Mouse (Mus musculus) midbrain, embryonic 10.5 days (tissue): ENCODE data around the gene Ldhb. TPM values are rescaled to one million over a fixed set of nuclear protein-coding genes. Genes with fewer than 3 reads are reported as not detected.
"Not testable (repeated sequence)": the region's sequence is repeated elsewhere in the genome, so short reads cannot be mapped to it uniquely, and the experiment has no call there.

ENCODE experiments used
- DNase-seq: peaks from one replicate; pipeline ENCODE4 v3.0.0-alpha.2; 2017; ENCODE audit warnings: low spot score
- H3K27ac ChIP-seq: fragments of 300-500 bp; sonication (generic); replicated peaks from 2 replicates; pipeline ENCODE4 v1.5.1; 2016; ENCODE audit warnings: mild to moderate bottlenecking
- H3K27me3 ChIP-seq: fragments of 300-500 bp; sonication (generic); 2 replicates; pipeline ENCODE4 v1.6.1; 2016; ENCODE audit warnings: low read depth, mild to moderate bottlenecking; ENCODE audit not compliant: poor library complexity, severe bottlenecking
- H3K36me3 ChIP-seq: fragments of 300-500 bp; sonication (generic); 2 replicates; pipeline ENCODE4 v1.6.1; 2016; ENCODE audit warnings: mild to moderate bottlenecking, moderate library complexity
- H3K4me1 ChIP-seq: fragments of 300-500 bp; sonication (generic); 2 replicates; pipeline ENCODE4 v1.6.1; 2016
- H3K4me3 ChIP-seq: fragments of 300-500 bp; sonication (generic); 2 replicates; pipeline ENCODE4 v1.5.1; 2016; ENCODE audit warnings: mild to moderate bottlenecking, moderate library complexity
- H3K9me3 ChIP-seq: fragments of 300-500 bp; sonication (generic); replicated peaks from 2 replicates; pipeline ENCODE4 v1.6.1; 2016; ENCODE audit warnings: mild to moderate bottlenecking
- WGBS: fragments of 180-500 bp; shearing (Covaris S2); methylation state at CpG from one replicate; pipeline ENCODE4 v1.1.7; 2016; 5-methylcytosine and 5-hydroxymethylcytosine counted together
- polyA plus RNA-seq: library from polyadenylated mRNA; unstranded; fragments of >200 nt; fragmentation: Nextera tagmentation; extraction: Ambion mirVana; gene quantifications from 2 replicates; pipeline ENCODE4 v1.2.1, GENCODE M21; 2016

Ldhb gene
- polyA plus RNA-seq, 1 experiment from 2014 or later = 324 TPM

DNA sequence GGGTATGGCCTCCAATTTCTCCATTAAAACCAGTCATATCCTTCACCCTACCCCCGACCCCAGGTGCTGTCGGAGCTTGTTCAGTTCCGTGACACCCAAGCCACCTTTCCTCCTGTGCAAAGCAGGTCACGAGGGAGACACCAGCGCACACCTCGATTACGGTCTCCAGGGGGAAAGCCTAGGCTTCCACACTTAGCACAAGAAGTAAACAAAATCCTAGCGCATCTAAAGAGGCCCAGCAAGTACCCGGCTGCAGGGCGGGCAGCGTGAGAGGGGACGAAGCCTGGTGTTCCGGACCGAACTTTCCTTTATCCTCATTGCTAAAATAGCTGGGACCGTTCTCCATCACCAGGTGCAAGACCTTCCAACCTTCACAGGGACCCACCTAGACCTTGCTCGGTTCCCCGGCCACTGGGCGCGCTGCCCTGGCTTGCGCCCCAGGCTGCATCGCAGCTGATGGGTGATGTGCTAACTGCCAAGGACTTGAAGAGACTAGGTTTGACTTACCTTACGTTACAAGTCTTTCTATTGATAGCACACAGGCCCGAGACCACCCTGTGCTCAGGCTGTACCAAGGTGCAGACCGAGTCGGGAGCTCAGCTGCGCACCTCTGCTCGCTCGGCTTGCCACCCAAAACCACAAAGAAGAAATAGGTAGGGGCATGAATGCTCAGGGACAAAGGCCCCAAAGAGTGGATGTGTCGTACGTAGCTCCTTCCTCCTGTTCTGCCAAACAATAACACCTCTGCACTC lies 548 bp downstream of the Ldhb start:
- under 1% methylated on average over 30 of the region's 30 CpGs for WGBS
- DNase-seq = peak; percentile 61
- peak overlapping the region; percentile 88 for H3K27ac ChIP-seq

DNA sequence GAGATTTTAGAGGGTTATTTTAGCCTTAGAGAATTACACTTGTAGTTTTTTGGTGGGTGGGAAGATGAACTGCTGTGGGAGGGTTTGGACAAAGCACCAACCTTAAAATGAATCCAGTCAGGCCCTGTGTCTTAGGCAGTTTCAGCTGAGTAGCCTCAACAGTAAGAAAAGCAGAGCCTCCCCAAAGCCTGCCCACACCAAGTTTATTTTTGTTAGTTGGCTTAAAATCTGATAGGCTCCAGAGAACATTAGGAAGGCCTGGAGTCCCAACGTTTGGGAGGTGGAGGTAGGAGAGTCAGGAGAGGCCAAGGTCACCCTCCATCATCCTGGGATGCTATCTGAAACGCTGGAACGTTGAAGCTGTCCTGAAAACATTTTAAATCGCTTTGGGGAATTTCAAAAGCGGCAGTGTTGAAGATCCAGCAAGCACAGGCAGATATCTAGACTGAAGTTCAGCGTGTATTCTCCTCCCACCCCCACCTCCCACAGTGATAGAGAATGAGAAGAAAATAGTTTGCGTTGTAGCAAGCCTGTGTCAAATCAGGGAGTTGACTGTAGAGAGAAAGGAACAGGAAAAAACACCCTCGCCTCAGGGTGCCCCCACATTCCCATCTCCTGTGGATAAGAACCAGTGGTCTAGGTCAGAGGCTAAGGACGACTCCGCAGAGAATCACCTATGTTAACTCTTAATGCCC lies 1.3 kb downstream of the Ldhb start:
- no peak for DNase-seq
- H3K27ac ChIP-seq = peak overlapping the region; percentile 88
- peaks cover 60% of the 10 kb centered on the region for H3K4me1 ChIP-seq

More for the DNA sequence above, 548 bp downstream of the Ldhb start:
- Histone ChIP-seq H3K9me3 (no peaks in the 10 kb centered on the region), H3K4me1 (peaks cover 66% of the 10 kb centered on the region), H3K36me3 (peaks cover 29% of the 10 kb centered on the region), H3K27me3 (peaks cover 41% of the 10 kb centered on the region), H3K4me3 (peak overlapping the region; percentile 72)

DNA sequence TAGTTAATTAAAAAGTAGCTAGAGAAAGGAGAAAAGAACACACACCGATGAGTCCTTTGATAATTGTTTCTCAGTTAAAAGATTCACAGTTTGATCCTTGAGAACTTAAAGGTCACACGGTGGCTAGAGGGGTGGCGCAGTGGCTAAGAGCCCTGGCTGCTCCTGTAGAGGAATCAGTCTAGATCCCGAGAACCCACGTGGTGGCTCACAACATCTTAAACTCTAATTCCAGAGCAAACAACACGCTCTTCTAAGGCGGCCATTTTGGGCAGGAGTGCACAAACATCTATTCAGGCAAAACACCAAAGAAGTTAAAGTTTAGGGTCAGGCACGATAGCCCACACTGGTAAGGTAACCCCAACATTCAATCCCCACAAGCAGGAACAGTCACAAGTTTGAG lies 4.2 kb downstream of the Ldhb start:
- 79% methylated on average over 8 of the region's 8 CpGs for WGBS
- Histone ChIP-seq H3K4me3 (no peak overlapping the region), H3K36me3 (peaks cover 60% of the 10 kb centered on the region), H3K27ac (no peak overlapping the region), H3K27me3 (peaks cover 10% of the 10 kb centered on the region), H3K4me1 (peaks cover 35% of the 10 kb centered on the region), H3K9me3 (no peaks in the 10 kb centered on the region)
- no peak for DNase-seq

More for the DNA sequence above, 1.3 kb downstream of the Ldhb start:
- peaks cover 36% of the 10 kb centered on the region for H3K36me3 ChIP-seq
- no peaks in the 10 kb centered on the region for H3K9me3 ChIP-seq
- H3K27me3 ChIP-seq = peaks cover 38% of the 10 kb centered on the region
- WGBS = 8% methylated on average over 10 of the region's 10 CpGs
- H3K4me3 ChIP-seq = peak overlapping the region; percentile 72

DNA sequence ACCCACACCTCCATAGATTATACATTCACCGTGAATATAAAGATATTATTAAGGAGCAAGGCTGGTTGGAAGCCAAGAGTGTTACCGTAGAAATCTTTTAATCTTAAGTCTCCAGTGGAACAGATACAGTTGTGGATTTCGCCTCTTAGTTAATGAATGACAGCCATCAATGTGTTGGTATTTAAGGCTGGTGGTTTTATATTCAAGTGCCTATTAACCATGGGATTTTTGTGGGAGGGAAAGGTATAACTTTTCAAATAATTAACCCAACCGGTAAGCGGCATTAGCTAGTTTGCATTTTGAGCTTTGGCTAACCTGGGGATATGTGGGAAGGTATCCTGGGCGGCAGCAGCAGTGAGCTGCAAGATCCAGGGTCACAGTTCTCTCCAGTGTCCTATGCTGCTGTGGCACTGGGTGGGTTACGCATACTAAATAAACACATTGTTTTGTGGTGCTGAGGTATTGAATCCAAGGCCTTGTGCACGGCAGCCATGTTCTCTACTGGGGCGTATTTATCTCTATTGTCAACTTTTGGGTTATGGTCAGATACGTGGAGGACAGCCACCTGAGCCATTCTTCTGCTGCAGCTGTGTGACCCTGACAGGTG lies 5.1 kb downstream of the Ldhb start:
- H3K36me3 ChIP-seq = peaks cover 70% of the 10 kb centered on the region
- 95% methylated on average over 10 of the region's 10 CpGs for WGBS
- H3K27ac ChIP-seq = no peak overlapping the region
- H3K4me3 ChIP-seq = no peak overlapping the region
- peaks cover 10% of the 10 kb centered on the region; the same call in 1 of the 2 replicates for H3K27me3 ChIP-seq
- no peaks in the 10 kb centered on the region for H3K9me3 ChIP-seq
- DNase-seq = no peak
- H3K4me1 ChIP-seq = peaks cover 27% of the 10 kb centered on the region

DNA sequence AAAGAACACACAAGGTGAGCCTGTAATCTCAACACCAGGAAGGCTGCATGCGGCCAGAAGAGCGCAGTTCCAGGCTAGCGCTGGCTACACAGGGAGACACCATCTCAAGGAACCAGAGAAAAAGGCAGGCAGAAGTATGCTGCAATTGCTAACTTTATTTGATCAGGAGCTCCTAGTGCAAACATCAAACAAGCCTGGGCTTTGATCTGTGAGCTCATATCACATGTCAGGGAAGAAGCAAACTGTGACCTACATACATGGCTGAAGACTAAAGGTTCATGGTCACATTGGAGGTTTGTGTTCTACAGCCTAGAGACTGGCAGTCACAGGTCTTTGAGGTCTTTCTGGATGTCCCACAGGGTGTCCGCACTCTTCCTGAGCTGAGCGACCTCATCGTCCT lies 17.6 kb downstream of the Ldhb start:
- not testable (repeated sequence) for H3K4me1 ChIP-seq, H3K27ac ChIP-seq, H3K4me3 ChIP-seq, H3K27me3 ChIP-seq, H3K9me3 ChIP-seq, DNase-seq
- peaks cover 74% of the 10 kb centered on the region for H3K36me3 ChIP-seq
- 98% methylated on average over 6 of the region's 6 CpGs for WGBS

DNA sequence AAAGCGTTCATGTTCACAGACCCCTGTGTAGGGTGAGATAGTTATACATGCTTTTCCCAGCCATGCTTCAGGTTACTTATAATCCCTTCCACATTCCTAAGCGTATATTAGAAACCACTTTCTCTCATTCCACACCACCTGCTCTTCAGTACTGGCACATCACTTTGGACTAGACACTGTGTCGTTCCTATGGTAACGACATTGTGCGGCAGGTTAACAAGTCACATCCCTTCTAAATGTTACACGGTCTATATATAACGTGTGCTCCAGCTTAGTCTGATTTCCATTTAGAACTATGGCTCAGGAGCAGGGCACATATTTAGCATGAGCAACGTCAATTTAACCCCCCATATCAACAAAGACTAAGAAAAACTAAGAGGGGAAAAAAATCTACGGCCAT lies 20.1 kb downstream of the Ldhb start:
- Histone ChIP-seq H3K9me3 (no peaks in the 10 kb centered on the region), H3K36me3 (peaks cover 49% of the 10 kb centered on the region), H3K27me3 (no peaks in the 10 kb centered on the region), H3K4me1 (no peaks in the 10 kb centered on the region), H3K4me3 (no peak overlapping the region), H3K27ac (no peak overlapping the region)
- DNase-seq = no peak
- 94% methylated on average over 9 of the region's 9 CpGs for WGBS

DNA sequence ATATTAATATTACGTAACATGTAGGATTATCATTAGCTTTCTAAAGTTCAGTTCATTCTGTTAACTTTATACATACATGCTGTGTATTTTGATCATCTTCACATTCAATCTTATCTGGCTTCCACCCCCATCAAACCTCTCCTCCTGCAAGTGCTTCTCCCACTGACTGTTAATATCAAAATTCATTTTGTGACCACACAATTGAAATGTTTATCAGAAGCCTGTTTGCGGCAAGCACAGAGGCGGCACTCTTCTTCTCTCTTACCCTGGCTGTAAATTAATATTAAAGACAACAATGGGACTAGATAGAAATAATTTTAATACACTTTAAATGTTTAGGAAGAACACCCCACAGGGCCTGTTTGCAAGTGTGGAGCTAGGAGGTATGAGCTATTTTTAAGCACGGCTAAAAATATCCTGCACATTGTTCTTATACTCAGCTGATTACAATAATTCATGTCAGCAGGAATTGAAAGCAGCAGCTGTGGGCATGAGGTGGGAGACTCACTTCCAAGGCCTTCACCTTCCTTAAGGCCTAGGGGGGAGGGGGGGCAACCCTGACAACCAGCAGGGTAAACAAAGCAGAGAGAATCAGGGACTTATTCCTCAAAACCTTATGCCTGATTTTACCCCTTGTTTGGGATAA lies 22.2 kb downstream of the Ldhb start:
- H3K27me3 ChIP-seq = no peaks in the 10 kb centered on the region
- no peak overlapping the region for H3K27ac ChIP-seq
- no peaks in the 10 kb centered on the region for H3K9me3 ChIP-seq
- H3K36me3 ChIP-seq = peaks cover 29% of the 10 kb centered on the region
- no peak for DNase-seq
- no peak overlapping the region for H3K4me3 ChIP-seq
- no peaks in the 10 kb centered on the region for H3K4me1 ChIP-seq
- 93% methylated on average over 4 of the region's 4 CpGs for WGBS

DNA sequence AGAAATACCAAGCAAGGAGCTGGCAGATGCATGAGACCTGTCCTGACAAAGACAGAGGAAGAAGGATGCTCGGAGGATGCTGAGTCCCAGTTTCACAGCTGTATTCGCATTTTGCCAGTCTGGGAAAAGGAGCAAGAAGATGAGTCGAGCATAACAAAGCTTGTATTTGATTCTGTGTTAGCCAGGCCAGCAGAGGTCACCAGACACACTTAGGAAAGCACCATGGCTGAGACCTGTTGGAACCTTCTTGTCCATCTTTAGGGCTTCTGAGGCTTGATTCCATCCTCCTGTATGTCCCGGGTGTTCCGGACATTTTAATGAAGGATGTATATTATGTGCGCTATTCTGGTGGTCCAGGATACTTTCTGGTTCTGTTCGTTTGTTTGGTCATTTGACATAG lies 30.5 kb downstream of the Ldhb start:
- no peak for DNase-seq
- Histone ChIP-seq H3K4me1 (no peaks in the 10 kb centered on the region), H3K4me3 (no peak overlapping the region), H3K9me3 (no peaks in the 10 kb centered on the region), H3K27me3 (no peaks in the 10 kb centered on the region), H3K36me3 (no peaks in the 10 kb centered on the region), H3K27ac (no peak overlapping the region)
- 79% methylated on average over 7 of the region's 7 CpGs for WGBS

DNA sequence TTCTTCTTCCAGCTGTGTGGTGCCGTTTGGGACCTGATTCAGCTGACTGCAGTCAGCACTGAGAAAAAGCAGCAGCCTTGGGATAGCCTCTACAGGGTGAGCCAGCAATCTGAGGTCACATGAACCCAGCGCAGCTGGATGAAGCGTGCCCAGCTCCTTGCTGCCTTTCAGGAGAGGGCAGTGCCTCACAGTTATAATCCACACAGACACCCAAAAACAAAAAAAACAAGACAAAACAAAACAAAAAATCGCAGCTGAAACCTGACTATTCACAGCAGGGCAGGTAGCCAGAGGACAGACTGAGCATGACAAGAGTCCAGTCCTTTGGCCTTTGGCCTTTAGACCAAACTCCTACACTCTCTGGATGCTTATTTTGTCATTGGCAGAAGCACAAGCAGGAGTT lies 35.0 kb downstream of the Ldhb start, which contains the start of gene Gys2:
TSS of gene Gys2 (minus strand) at position 309 of the 403 bp plus-strand sequence.
- no peaks in the 10 kb centered on the region for H3K4me1 ChIP-seq
- no peak within 1 kb of the TSS for H3K27ac ChIP-seq
- H3K4me3 ChIP-seq = no peak within 1 kb of the TSS
- no peaks in the 10 kb centered on the region for H3K9me3 ChIP-seq
- H3K27me3 ChIP-seq = no peaks in the 10 kb centered on the region
- no peak for DNase-seq
- 61% methylated on average over 4 of the region's 4 CpGs for WGBS
- no peaks in the 10 kb centered on the region for H3K36me3 ChIP-seq

DNA sequence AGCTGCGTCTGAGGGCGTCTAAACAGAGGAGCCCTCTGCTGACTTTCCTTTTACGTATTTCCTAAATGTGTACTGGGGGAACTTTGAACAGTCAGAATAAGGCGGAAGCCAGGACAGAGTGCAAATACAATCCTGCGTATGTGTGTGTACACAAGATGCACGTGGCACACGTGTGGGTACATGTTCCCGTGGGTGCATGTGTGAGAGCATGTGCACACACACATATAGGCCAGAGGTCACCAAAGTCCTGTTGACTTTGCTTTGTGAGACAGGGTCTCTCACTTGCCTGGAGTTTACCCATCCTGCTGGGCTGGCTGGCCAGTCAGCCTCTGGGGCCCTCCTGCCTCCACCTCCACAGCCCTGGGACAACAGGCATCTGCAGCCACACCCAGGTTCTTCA lies 36.6 kb downstream of the Ldhb start:
- no peak for DNase-seq
- WGBS = 88% methylated on average over 8 of the region's 8 CpGs
- no peaks in the 10 kb centered on the region for H3K36me3 ChIP-seq
- no peaks in the 10 kb centered on the region for H3K4me1 ChIP-seq
- H3K9me3 ChIP-seq = no peaks in the 10 kb centered on the region
- no peaks in the 10 kb centered on the region for H3K27me3 ChIP-seq
- H3K27ac ChIP-seq = no peak overlapping the region
- no peak overlapping the region for H3K4me3 ChIP-seq

DNA sequence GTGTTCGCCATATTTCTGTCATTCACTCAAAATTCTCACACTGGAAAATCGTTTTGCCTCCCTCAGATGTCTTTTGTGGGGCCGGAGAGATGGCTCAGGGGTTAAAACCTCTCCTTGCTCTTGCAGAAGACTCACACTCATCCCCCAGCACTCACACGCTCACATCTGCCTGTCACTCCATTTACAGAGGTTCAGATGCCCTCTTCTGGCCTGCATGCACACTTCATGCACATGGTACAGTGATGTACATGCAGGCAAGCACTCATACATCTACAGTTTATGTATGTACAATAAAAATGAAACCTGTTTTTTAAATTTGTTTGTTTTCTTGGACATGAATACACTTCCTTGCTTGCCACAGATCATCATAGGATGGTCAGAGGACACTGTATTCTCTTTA lies 38.2 kb downstream of the Ldhb start:
- WGBS = 57% methylated on average over 4 of the region's 4 CpGs
- H3K27ac ChIP-seq = no peak overlapping the region
- no peaks in the 10 kb centered on the region for H3K36me3 ChIP-seq
- DNase-seq = peak; percentile 27
- H3K4me1 ChIP-seq = no peaks in the 10 kb centered on the region
- H3K9me3 ChIP-seq = no peaks in the 10 kb centered on the region
- no peak overlapping the region for H3K4me3 ChIP-seq
- no peaks in the 10 kb centered on the region for H3K27me3 ChIP-seq

DNA sequence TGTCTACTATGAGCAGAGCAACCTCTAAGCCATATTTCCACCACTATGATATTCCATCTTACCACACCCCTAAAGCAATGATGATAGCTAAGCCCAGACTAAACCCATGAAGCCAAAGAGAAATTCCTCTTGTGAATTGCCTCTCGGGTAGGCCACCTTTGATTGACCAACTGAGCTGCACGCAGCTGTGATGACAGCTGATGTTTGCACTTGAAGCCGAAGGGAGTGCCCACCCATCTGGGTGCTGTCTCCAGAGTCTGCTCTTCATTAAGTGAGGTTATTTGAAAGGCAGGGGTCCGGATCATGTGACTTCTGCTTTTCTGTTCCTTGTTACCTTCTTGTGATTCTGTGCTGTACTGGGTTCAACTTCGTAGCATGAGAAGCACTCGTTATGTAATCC lies 45.6 kb downstream of the Ldhb start:
- no peaks in the 10 kb centered on the region for H3K27me3 ChIP-seq

More for the DNA sequence above, 45.6 kb downstream of the Ldhb start:
- Histone ChIP-seq H3K4me3 (no peak overlapping the region), H3K4me1 (peaks cover 22% of the 10 kb centered on the region), H3K36me3 (no peaks in the 10 kb centered on the region), H3K9me3 (no peaks in the 10 kb centered on the region), H3K27ac (no peak overlapping the region)
- WGBS = 79% methylated on average over 6 of the region's 6 CpGs
- no peak for DNase-seq
